In the genomic region with DNA sequence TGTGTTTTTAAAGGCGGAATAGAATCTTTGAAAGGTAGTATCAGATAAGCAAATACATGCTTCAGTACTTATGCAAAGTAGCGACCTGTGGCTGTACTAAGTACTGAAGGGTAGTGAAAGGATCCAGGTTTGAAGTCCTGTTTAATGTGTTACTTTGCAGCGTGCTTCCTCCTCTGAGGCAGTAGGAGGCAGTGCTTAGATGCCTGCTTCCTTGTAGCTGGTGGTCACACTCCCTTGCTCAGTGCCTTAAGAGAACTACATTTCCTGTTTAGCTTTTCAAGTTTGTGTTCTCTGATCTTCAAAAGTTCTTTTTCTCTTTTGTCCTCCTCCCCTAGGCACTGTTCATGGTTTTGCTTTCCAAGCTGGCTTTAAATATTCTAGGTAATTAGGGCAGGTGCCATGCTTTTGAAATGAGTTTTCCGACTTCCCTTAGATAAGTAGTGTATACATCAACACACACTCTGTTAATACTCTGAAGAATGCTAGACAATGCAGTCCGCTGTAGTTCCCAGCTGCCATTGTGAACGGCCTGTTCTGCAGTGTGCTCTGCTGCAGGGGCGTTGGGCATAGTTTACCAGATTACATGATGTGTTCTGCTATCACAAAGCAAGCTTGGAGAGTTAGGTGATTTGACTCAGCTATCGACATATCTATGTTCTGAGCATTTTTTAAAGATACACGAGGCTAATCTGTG, we compare ENCODE assay signal across 9 mouse cellular contexts. TPM values are rescaled to one million over a fixed set of nuclear protein-coding genes. Genes with fewer than 3 reads are reported as not detected.
DNase-seq lines count a peak whose midpoint lies in the region; ATAC-seq and TF ChIP-seq lines count a peak whose summit lies in the region.
"Had no signal": no experiment of that assay in that cellular context is flagged by ENCODE, and none has a peak within 500 bp of the region (broad histone marks: within the 10 kb centered on the region; RNA-seq: fewer than 3 reads in every experiment).

No protein-coding gene starts in this region.

- H3K36me3 ChIP-seq in kidney, embryonic 14.5 days (ENCODE audit: control insufficient read depth, insufficient read depth, low read length), result peaks cover 33% of the 10 kb centered on the region
- H3K36me3 ChIP-seq in intestine, postnatal 0 days (ENCODE audit: control insufficient read depth, insufficient read depth), result peaks cover 25% of the 10 kb centered on the region
- peaks cover 37% of the 10 kb centered on the region for H3K36me3 ChIP-seq in heart, embryonic 10.5 days
- peaks cover 26% of the 10 kb centered on the region for H3K36me3 ChIP-seq in neural tube, embryonic 15.5 days

- H3K27ac ChIP-seq in kidney, embryonic 14.5 days (ENCODE audit: low read depth, low read length), result 0 out of 2 replicates have a peak overlapping the region, but pooled peaks have one; percentile 55
- H3K27ac ChIP-seq in intestine, postnatal 0 days (ENCODE audit: low read depth, low read length), result no peak overlapping the region; the same call in 1 of the 2 replicates
- H3K27ac ChIP-seq in heart, embryonic 10.5 days, result no peak overlapping the region
- no peak overlapping the region for H3K27ac ChIP-seq in neural tube, embryonic 15.5 days (replicated peaks)

- no peak overlapping the region for H3K4me2 ChIP-seq in kidney, embryonic 14.5 days (replicated peaks; ENCODE audit: low read depth, low read length)
- H3K4me2 ChIP-seq in intestine, postnatal 0 days (replicated peaks; ENCODE audit: low read depth), result no peak overlapping the region
- H3K4me2 ChIP-seq in neural tube, embryonic 15.5 days, result no peak overlapping the region

- H3K4me1 ChIP-seq in kidney, embryonic 14.5 days (ENCODE audit: control insufficient read depth, insufficient read depth, low read length), result no peaks in the 10 kb centered on the region
- 0 out of 2 replicates have a peak, but pooled peaks cover 4% of the 10 kb centered on the region for H3K4me1 ChIP-seq in intestine, postnatal 0 days (replicated peaks; ENCODE audit: control insufficient read depth, insufficient read depth, low read length)
- H3K4me1 ChIP-seq in heart, embryonic 10.5 days, result no peaks in the 10 kb centered on the region
- no peaks in the 10 kb centered on the region for H3K4me1 ChIP-seq in neural tube, embryonic 15.5 days

- ATAC-seq in kidney, embryonic 14.5 days (ENCODE audit: low FRiP score, low TSS enrichment), result no peak
- peak; percentile 77 for ATAC-seq in intestine, postnatal 0 days
- peak; percentile 95 for ATAC-seq in neutrophil, adult 5-6 weeks (ENCODE audit: extremely low read depth, insufficient number of reproducible peaks, low FRiP score, poor library complexity, severe bottlenecking)
- ATAC-seq in neural tube, embryonic 15.5 days (ENCODE audit: low FRiP score), result no peak

- WGBS in kidney, embryonic 14.5 days, result 81% methylated on average over 9 of the region's 9 CpGs
- WGBS in intestine, postnatal 0 days, result 70% methylated on average over 9 of the region's 9 CpGs
- 76% methylated on average over 9 of the region's 9 CpGs for WGBS in heart, embryonic 10.5 days
- WGBS in neural tube, embryonic 15.5 days, result 85% methylated on average over 9 of the region's 9 CpGs

- no peak for DNase-seq in kidney, postnatal 4 days
- DNase-seq in ES-CJ7 (ENCODE audit: low read depth, low spot score), result peak; percentile 69
- no peak for DNase-seq in heart, embryonic 10.5 days (ENCODE audit: low spot score)
- no peak for DNase-seq in left cerebral cortex, postnatal 4 days
- DNase-seq: adrenal gland, postnatal 25 days had no signal

- TF ChIP-seq CTCF in intestine, postnatal 0 days (IDR thresholded peaks at IDR 0.05; ENCODE audit: low read depth), result peak; percentile 63

- intact Hi-C loops in left cerebral cortex, postnatal 4 days (cut with DNase I), result no loop called here

- H3K9me3 ChIP-seq in kidney, embryonic 14.5 days (ENCODE audit: control insufficient read depth, low read length), result no peaks in the 10 kb centered on the region
- no peaks in the 10 kb centered on the region for H3K9me3 ChIP-seq in intestine, postnatal 0 days (ENCODE audit: control insufficient read depth)
- H3K9me3 ChIP-seq in heart, embryonic 10.5 days, result no peaks in the 10 kb centered on the region
- no peaks in the 10 kb centered on the region for H3K9me3 ChIP-seq in neural tube, embryonic 15.5 days (replicated peaks)

- no peak overlapping the region for H3K9ac ChIP-seq in kidney, embryonic 14.5 days (ENCODE audit: low read depth, low read length)
- H3K9ac ChIP-seq in intestine, postnatal 0 days (ENCODE audit: low read depth, low read length), result no peak overlapping the region
- H3K9ac ChIP-seq in neural tube, embryonic 15.5 days (replicated peaks), result no peak overlapping the region

- no peak overlapping the region for H3K4me3 ChIP-seq in kidney, embryonic 14.5 days (ENCODE audit: low read length)
- no peak overlapping the region for H3K4me3 ChIP-seq in intestine, postnatal 0 days (ENCODE audit: low read depth, low read length)
- H3K4me3 ChIP-seq in heart, embryonic 10.5 days, result no peak overlapping the region
- no peak overlapping the region for H3K4me3 ChIP-seq in neural tube, embryonic 15.5 days (replicated peaks)

- no peaks in the 10 kb centered on the region for H3K27me3 ChIP-seq in kidney, embryonic 14.5 days (ENCODE audit: control insufficient read depth, insufficient read depth, low read length)
- H3K27me3 ChIP-seq in intestine, postnatal 0 days (replicated peaks; ENCODE audit: control insufficient read depth, insufficient read depth, low read length), result no peaks in the 10 kb centered on the region
- H3K27me3 ChIP-seq in heart, embryonic 10.5 days (ENCODE audit: insufficient read depth, poor library complexity, severe bottlenecking), result no peaks in the 10 kb centered on the region
- H3K27me3 ChIP-seq in neural tube, embryonic 15.5 days (replicated peaks), result no peaks in the 10 kb centered on the region

RNA-seq across cellular contexts. Expression of a gene that starts 10.4 kb away (rescaled TPM):
- 28.8 and 31.2 TPM in 2 replicates for polyA plus RNA-seq in kidney, embryonic 14.5 days (2014; fragmentation: Nextera tagmentation; extraction: Ambion mirVana)
- polyA plus RNA-seq in intestine, postnatal 0 days (2015; fragmentation: Nextera tagmentation; extraction: Ambion mirVana), result 10.9 and 11.7 TPM in 2 replicates
- 15.8 and 16.1 TPM in 2 replicates for total RNA-seq in neutrophil, adult 5-6 weeks (2017)
- 22.8 and 27.6 TPM in 2 replicates for polyA plus RNA-seq in heart, embryonic 10.5 days (2016; fragmentation: Nextera tagmentation; extraction: Ambion mirVana)
- total RNA-seq in left cerebral cortex, postnatal 4 days (2021), result 1 to 10 TPM; 7.1 to 7.7 TPM
- 18.0 and 20.3 TPM in 2 replicates for polyA plus RNA-seq in neural tube, embryonic 15.5 days (2015; fragmentation: Nextera tagmentation; extraction: Ambion mirVana)

RNA-seq across cellular contexts. Expression of a gene that starts 19.1 kb away (rescaled TPM):
- 93.0 and 103 TPM in 2 replicates for polyA plus RNA-seq in kidney, embryonic 14.5 days (2014; fragmentation: Nextera tagmentation; extraction: Ambion mirVana)
- 46.6 and 54.1 TPM in 2 replicates for polyA plus RNA-seq in intestine, postnatal 0 days (2015; fragmentation: Nextera tagmentation; extraction: Ambion mirVana)
- total RNA-seq in neutrophil, adult 5-6 weeks (2017), result 20.4 and 22.7 TPM in 2 replicates
- polyA plus RNA-seq in heart, embryonic 10.5 days (2016; fragmentation: Nextera tagmentation; extraction: Ambion mirVana), result 95.4 and 114 TPM in 2 replicates
- 10 to 100 TPM; 34.5 to 34.6 TPM for total RNA-seq in left cerebral cortex, postnatal 4 days (2021)
- 54.8 and 56.1 TPM in 2 replicates for polyA plus RNA-seq in neural tube, embryonic 15.5 days (2015; fragmentation: Nextera tagmentation; extraction: Ambion mirVana)

RNA-seq across cellular contexts. Expression of a gene that starts 33.2 kb away (rescaled TPM):
- polyA plus RNA-seq in kidney, embryonic 14.5 days (2014; fragmentation: Nextera tagmentation; extraction: Ambion mirVana), result 61.8 and 89.3 TPM in 2 replicates
- polyA plus RNA-seq in intestine, postnatal 0 days (2015; fragmentation: Nextera tagmentation; extraction: Ambion mirVana), result 78.6 and 87.0 TPM in 2 replicates
- 79.3 and 82.9 TPM in 2 replicates for total RNA-seq in neutrophil, adult 5-6 weeks (2017)
- polyA plus RNA-seq in heart, embryonic 10.5 days (2016; fragmentation: Nextera tagmentation; extraction: Ambion mirVana), result 75.1 and 76.7 TPM in 2 replicates
- total RNA-seq in left cerebral cortex, postnatal 4 days (2021), result 100 to 1,000 TPM; 217 to 218 TPM
- 244 and 269 TPM in 2 replicates for polyA plus RNA-seq in neural tube, embryonic 15.5 days (2015; fragmentation: Nextera tagmentation; extraction: Ambion mirVana)

Comparison
In these comparisons a context has a peak if more than half of its experiments do, and no peak if none do; other contexts are left out.
1. ATAC-seq: peak in intestine, postnatal 0 days (single experiment) and neutrophil, adult 5-6 weeks (single experiment); none in kidney, embryonic 14.5 days (single experiment) and neural tube, embryonic 15.5 days (single experiment).